Mouse (Mus musculus): Measurements from ENCODE around the gene Magi1. TPM values are rescaled to one million over a fixed set of nuclear protein-coding genes. Genes with fewer than 3 reads are reported as not detected.

Magi1 gene
- total and polyA plus RNA-seq, 3 experiments: not detected

- in situ Hi-C loops (cut with MboI; ENCODE audit: low pct_ligation_motif_present, low pct_unique_long_range_greater_than_20kb, low sequenced_read_pairs): no loop called here
- Histone ChIP-seq H3K4me2 (ENCODE audit: insufficient read depth, low read depth, poor library complexity, severe bottlenecking) (no peak overlapping the region), H3K4me3 (replicated peaks in 1 of 3; ENCODE audit: low read depth in 2 of 3, low read length in 2 of 3, poor library complexity in 1 of 3) (no peak overlapping the region), H3K4me1 (ENCODE audit: control insufficient read depth in 1 of 2, insufficient read depth in 2 of 2) (no peaks in the 10 kb centered on the region), H3K9ac (ENCODE audit: insufficient read depth, low read depth) (no peak overlapping the region), H3K27ac (ENCODE audit: insufficient read depth, low read depth) (no peak overlapping the region), H3K27me3 (replicated peaks) (no peaks in the 10 kb centered on the region), H3K79me2 (replicated peaks; ENCODE audit: control insufficient read depth, extremely low read depth, insufficient read depth, poor library complexity, severe bottlenecking) (no peaks in the 10 kb centered on the region), H3K36me3 (replicated peaks in 1 of 2; ENCODE audit: control insufficient read depth in 1 of 2, insufficient read depth in 1 of 2, low read length in 1 of 2) (no peaks in the 10 kb centered on the region), H3K9me3 (replicated peaks; ENCODE audit: low read length) (peaks cover 67% of the 10 kb centered on the region)
- dilution Hi-C loops (cut with MboI; ENCODE audit: extremely low pct_ligation_motif_present, extremely low pct_unique_long_range_greater_than_20kb, low sequenced_read_pairs): no loop called here
- no peak for TF ChIP-seq JUN (IDR thresholded peaks at IDR 0.05; ENCODE audit: insufficient read depth, low read depth, low read length)
- TF ChIP-seq UBTF (IDR thresholded peaks at IDR 0.05; ENCODE audit: low read depth, low read length): no peak
- no peak for TF ChIP-seq NELFE (IDR thresholded peaks at IDR 0.05; ENCODE audit: low read depth, low read length)
- no peak for TF ChIP-seq EP300 (IDR thresholded peaks at IDR 0.05; ENCODE audit: low read length)
- TF ChIP-seq NRF1 (IDR thresholded peaks at IDR 0.05; ENCODE audit: low read depth, low read length): no peak
- TF ChIP-seq GABPA (IDR thresholded peaks at IDR 0.05; ENCODE audit: insufficient replicate concordance, low read depth, low read length): no peak
- no peak for TF ChIP-seq CHD2 (IDR thresholded peaks at IDR 0.05; ENCODE audit: low read length)
- no peak for TF ChIP-seq ZNF384 (IDR thresholded peaks at IDR 0.05; ENCODE audit: low read depth, low read length)
- no peak for TF ChIP-seq MXI1 (IDR thresholded peaks at IDR 0.05; ENCODE audit: low read depth, low read length)
- TF ChIP-seq KAT2A (IDR thresholded peaks at IDR 0.05; ENCODE audit: insufficient replicate concordance, low read length): no peak
- no peak for TF ChIP-seq HCFC1 (IDR thresholded peaks at IDR 0.05; ENCODE audit: low read depth, low read length)
- DNase-seq (ENCODE audit: extremely low read depth): no peak
Observed at GRCm38 (mm10) chr6:93873536-93873935, 410.2 kb downstream of the Magi1 start.

- DNase-seq (ENCODE audit: extremely low read depth): no peak
- H3K4me2 ChIP-seq (ENCODE audit: insufficient read depth, low read depth, poor library complexity, severe bottlenecking): no peak overlapping the region
- H3K36me3 ChIP-seq (replicated peaks in 1 of 2; ENCODE audit: control insufficient read depth in 1 of 2, insufficient read depth in 1 of 2, low read length in 1 of 2): no peaks in the 10 kb centered on the region
- TF ChIP-seq CTCF (conservative IDR thresholded peaks at IDR 0.05 in 1 of 2, IDR thresholded peaks at IDR 0.05 in 1 of 2; ENCODE audit: low read depth in 2 of 2, low read length in 2 of 2) (no peak), ELF1 (IDR thresholded peaks at IDR 0.05; ENCODE audit: low read depth, low read length) (no peak), HCFC1 (IDR thresholded peaks at IDR 0.05; ENCODE audit: low read depth, low read length) (no peak), MAZ (IDR thresholded peaks at IDR 0.05; ENCODE audit: low read depth, low read length) (no peak), CHD2 (IDR thresholded peaks at IDR 0.05; ENCODE audit: low read length) (no peak), USF1 (IDR thresholded peaks at IDR 0.05; ENCODE audit: low read depth, low read length) (no peak), KAT2A (IDR thresholded peaks at IDR 0.05; ENCODE audit: insufficient replicate concordance, low read length) (no peak), USF2 (conservative IDR thresholded peaks at IDR 0.05; ENCODE audit: low read depth, low read length) (no peak), NELFE (IDR thresholded peaks at IDR 0.05; ENCODE audit: low read depth, low read length) (no peak), TBP (conservative IDR thresholded peaks at IDR 0.05; ENCODE audit: low read depth, low read length) (no peak), E2F4 (IDR thresholded peaks at IDR 0.05; ENCODE audit: insufficient replicate concordance, low read depth, low read length) (no peak), ETS1 (conservative IDR thresholded peaks at IDR 0.05; ENCODE audit: low read depth, low read length) (no peak)
- in situ Hi-C loops (cut with MboI; ENCODE audit: low pct_ligation_motif_present, low pct_unique_long_range_greater_than_20kb, low sequenced_read_pairs) (no loop called here), dilution Hi-C loops (cut with MboI; ENCODE audit: extremely low pct_ligation_motif_present, extremely low pct_unique_long_range_greater_than_20kb, low sequenced_read_pairs) (no loop called here)
- H3K79me2 ChIP-seq (replicated peaks; ENCODE audit: control insufficient read depth, extremely low read depth, insufficient read depth, poor library complexity, severe bottlenecking): no peaks in the 10 kb centered on the region
- no peaks in the 10 kb centered on the region for H3K4me1 ChIP-seq (ENCODE audit: control insufficient read depth in 1 of 2, insufficient read depth in 2 of 2)
- H3K27me3 ChIP-seq (replicated peaks): no peaks in the 10 kb centered on the region
- no peak overlapping the region for H3K27ac ChIP-seq (ENCODE audit: insufficient read depth, low read depth)
- H3K4me3 ChIP-seq (replicated peaks in 1 of 3; ENCODE audit: low read depth in 2 of 3, low read length in 2 of 3, poor library complexity in 1 of 3): no peak overlapping the region
- no peak overlapping the region for H3K9ac ChIP-seq (ENCODE audit: insufficient read depth, low read depth)
- H3K9me3 ChIP-seq (replicated peaks; ENCODE audit: low read length): peaks cover 64% of the 10 kb centered on the region
Observed at GRCm38 (mm10) chr6:93871516-93871915, 412.2 kb downstream of the Magi1 start.

Data from CH12.LX (cell line).